Mouse (Mus musculus): ENCODE measurements around the gene Fsd2. TPM values are rescaled to one million over a fixed set of nuclear protein-coding genes. Genes with fewer than 3 reads are reported as not detected.

The Fsd2 gene
- polyA plus RNA-seq, 1 experiment from 2014 or later = 0.06 TPM

DNA sequence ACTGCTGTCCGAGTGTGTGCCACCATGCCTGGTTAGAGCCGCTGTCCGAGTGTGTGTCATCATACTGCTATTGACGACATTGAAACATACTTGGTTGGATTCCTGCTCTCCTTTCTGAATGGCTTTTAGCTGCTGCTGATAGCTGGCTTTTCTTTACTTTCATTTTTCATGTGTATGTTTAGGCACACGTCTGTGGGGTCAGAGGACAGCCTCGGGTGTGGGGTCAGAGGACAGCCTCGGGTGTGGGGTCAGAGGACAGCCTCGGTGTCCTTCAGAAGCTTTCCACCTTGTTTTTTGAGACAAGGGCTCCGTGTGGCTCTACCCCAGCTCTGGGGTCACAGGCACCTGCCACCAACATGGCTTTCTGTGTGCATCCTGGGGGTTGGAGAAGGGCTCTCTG, 25.9 kb upstream of the Fsd2 start:
- Histone ChIP-seq H3K9ac (ENCODE audit: low read length) (no peak overlapping the region), H3K36me3 (ENCODE audit: control insufficient read depth, insufficient read depth, low read length) (peaks cover 20% of the 10 kb centered on the region), H3K27me3 (ENCODE audit: control insufficient read depth, insufficient read depth, low read length) (no peaks in the 10 kb centered on the region), H3K27ac (replicated peaks) (no peak overlapping the region), H3K9me3 (ENCODE audit: control insufficient read depth, low read length) (no peaks in the 10 kb centered on the region), H3K4me3 (ENCODE audit: low read depth, low read length) (no peak overlapping the region), H3K4me2 (replicated peaks; ENCODE audit: low read depth) (no peak overlapping the region), H3K4me1 (replicated peaks; ENCODE audit: control insufficient read depth, insufficient read depth) (no peaks in the 10 kb centered on the region)
- no peak for DNase-seq (ENCODE audit: low spot score)
- 73% methylated on average over 9 of the region's 9 CpGs for WGBS
- TF ChIP-seq CTCF (IDR thresholded peaks at IDR 0.05; ENCODE audit: low read depth) = no peak
- no peak for TF ChIP-seq EP300 (optimal IDR thresholded peaks at IDR 0.05)
- ATAC-seq (ENCODE audit: low FRiP score, low TSS enrichment) = no peak

DNA sequence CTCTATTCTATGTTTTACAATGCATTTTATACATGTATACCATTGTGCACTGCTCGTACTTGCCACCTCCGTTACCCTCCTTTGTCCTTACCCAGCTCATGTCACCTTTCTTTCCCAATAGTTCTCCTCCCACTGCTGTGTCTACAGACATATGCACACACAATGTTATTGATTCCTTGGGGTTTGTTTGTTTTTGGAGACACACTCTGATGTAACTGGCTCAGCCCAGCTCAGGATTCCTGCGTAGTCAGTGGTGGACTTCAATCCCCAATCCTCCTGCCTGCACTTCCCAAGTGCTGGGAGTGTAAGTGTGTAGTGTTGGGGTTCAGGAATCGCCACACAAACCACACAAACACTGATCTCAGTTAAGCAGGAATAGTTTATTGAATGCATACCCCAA, 20.5 kb upstream of the Fsd2 start:
- H3K9ac ChIP-seq (ENCODE audit: low read length) = no peak overlapping the region
- no peaks in the 10 kb centered on the region for H3K9me3 ChIP-seq (ENCODE audit: control insufficient read depth, low read length)
- H3K36me3 ChIP-seq (ENCODE audit: control insufficient read depth, insufficient read depth, low read length) = peaks cover 16% of the 10 kb centered on the region
- DNase-seq (ENCODE audit: low spot score) (no peak), ATAC-seq (ENCODE audit: low FRiP score, low TSS enrichment) (peak; percentile 61; the same call in 1 of the 2 replicates)
- no peaks in the 10 kb centered on the region for H3K27me3 ChIP-seq (ENCODE audit: control insufficient read depth, insufficient read depth, low read length)
- no peak overlapping the region for H3K4me3 ChIP-seq (ENCODE audit: low read depth, low read length)
- TF ChIP-seq EP300 (optimal IDR thresholded peaks at IDR 0.05) (no peak), CTCF (IDR thresholded peaks at IDR 0.05; ENCODE audit: low read depth) (no peak)
- 83% methylated on average over 4 of the region's 4 CpGs for WGBS
- no peaks in the 10 kb centered on the region for H3K4me1 ChIP-seq (replicated peaks; ENCODE audit: control insufficient read depth, insufficient read depth)
- no peak overlapping the region for H3K27ac ChIP-seq (replicated peaks)
- no peak overlapping the region for H3K4me2 ChIP-seq (replicated peaks; ENCODE audit: low read depth)

DNA sequence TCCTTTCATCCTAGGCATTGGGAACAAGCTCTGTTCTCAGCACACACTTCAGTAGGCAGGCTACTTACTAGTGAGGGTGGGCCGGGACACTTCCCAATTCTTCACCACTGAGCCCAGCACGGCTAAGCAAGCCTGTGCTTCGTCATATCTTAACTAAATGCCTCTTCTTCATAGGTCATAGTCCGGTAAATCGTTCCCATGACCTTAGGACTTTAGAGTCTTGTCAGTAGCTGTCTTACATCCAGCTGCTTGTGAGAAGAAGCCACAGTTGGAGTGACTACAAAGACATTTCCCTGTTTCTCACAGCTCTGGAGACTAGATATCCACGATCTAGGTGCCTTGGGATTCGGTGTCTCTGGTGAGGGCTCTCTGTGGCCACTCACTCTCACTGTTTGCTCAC, 18.6 kb upstream of the Fsd2 start:
- no peaks in the 10 kb centered on the region for H3K27me3 ChIP-seq (ENCODE audit: control insufficient read depth, insufficient read depth, low read length)
- H3K4me1 ChIP-seq (replicated peaks; ENCODE audit: control insufficient read depth, insufficient read depth) = no peaks in the 10 kb centered on the region
- TF ChIP-seq EP300 (optimal IDR thresholded peaks at IDR 0.05) (no peak), CTCF (IDR thresholded peaks at IDR 0.05; ENCODE audit: low read depth) (no peak)
- peaks cover 12% of the 10 kb centered on the region; the same call in 1 of the 2 replicates for H3K36me3 ChIP-seq (ENCODE audit: control insufficient read depth, insufficient read depth, low read length)
- no peak overlapping the region for H3K4me2 ChIP-seq (replicated peaks; ENCODE audit: low read depth)
- no peak overlapping the region for H3K27ac ChIP-seq (replicated peaks)
- H3K4me3 ChIP-seq (ENCODE audit: low read depth, low read length) = no peak overlapping the region
- H3K9me3 ChIP-seq (ENCODE audit: control insufficient read depth, low read length) = no peaks in the 10 kb centered on the region
- no peak overlapping the region for H3K9ac ChIP-seq (ENCODE audit: low read length)
- DNase-seq (ENCODE audit: low spot score) = no peak
- 77% methylated on average over 7 of the region's 7 CpGs for WGBS
- ATAC-seq (ENCODE audit: low FRiP score, low TSS enrichment) = no peak

DNA sequence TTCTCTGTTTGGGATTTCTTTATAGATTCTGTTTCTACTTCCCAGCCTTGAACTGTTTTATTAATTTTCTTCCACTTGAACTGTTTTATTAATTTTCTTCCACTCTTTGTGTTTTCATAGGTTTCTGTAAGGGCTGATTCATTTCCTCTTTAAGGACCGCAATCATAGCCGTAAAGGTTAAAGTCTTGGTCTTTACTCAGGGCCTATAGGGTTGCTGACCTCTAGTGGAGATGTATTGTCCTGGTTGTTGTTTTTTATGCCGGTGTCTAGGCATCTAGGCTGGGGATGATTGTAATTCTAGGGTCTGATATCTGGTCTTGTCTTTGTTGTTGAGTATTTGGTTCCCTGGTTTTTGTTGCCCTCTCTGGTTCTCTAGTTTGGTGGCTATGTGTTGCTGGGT, 16.8 kb upstream of the Fsd2 start:
- no peak overlapping the region for H3K9ac ChIP-seq (ENCODE audit: low read length)
- no peak for DNase-seq (ENCODE audit: low spot score)
- peaks cover 12% of the 10 kb centered on the region; the same call in 1 of the 2 replicates for H3K36me3 ChIP-seq (ENCODE audit: control insufficient read depth, insufficient read depth, low read length)
- no peaks in the 10 kb centered on the region for H3K27me3 ChIP-seq (ENCODE audit: control insufficient read depth, insufficient read depth, low read length)
- H3K9me3 ChIP-seq (ENCODE audit: control insufficient read depth, low read length) = no peaks in the 10 kb centered on the region
- no peaks in the 10 kb centered on the region for H3K4me1 ChIP-seq (replicated peaks; ENCODE audit: control insufficient read depth, insufficient read depth)
- H3K4me2 ChIP-seq (replicated peaks; ENCODE audit: low read depth) = no peak overlapping the region
- no peak overlapping the region for H3K27ac ChIP-seq (replicated peaks)
- no peak for TF ChIP-seq EP300 (optimal IDR thresholded peaks at IDR 0.05)
- peak; percentile 47 for TF ChIP-seq CTCF (IDR thresholded peaks at IDR 0.05; ENCODE audit: low read depth)
- no peak overlapping the region for H3K4me3 ChIP-seq (ENCODE audit: low read depth, low read length)
- ATAC-seq (ENCODE audit: low FRiP score, low TSS enrichment) = no peak
- 68% methylated on average over 3 of the region's 3 CpGs for WGBS

DNA sequence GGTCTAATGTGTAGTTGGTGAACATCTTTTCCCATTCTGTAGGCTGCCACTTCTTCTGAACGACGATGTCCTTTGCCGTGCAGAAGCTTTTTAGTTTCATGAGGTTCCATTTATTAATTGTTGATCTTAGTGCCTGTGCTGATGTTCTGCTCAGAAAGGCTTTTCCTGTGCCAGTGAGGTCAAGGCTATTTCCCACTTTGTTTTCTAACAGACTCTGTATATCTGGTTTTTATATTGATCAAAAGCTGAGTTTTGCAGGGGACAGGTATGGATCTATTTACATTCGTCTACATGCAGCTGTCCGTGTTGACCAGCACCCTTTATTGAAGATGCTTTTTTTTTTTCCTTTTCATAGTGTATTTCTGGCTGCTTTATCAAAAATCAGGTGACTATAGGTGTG, 12.6 kb upstream of the Fsd2 start:
- TF ChIP-seq CTCF (IDR thresholded peaks at IDR 0.05; ENCODE audit: low read depth) (no peak), EP300 (optimal IDR thresholded peaks at IDR 0.05) (no peak)
- 95% methylated on average over 5 of the region's 5 CpGs for WGBS
- DNase-seq (ENCODE audit: low spot score) (no peak), ATAC-seq (ENCODE audit: low FRiP score, low TSS enrichment) (no peak)
- no peak overlapping the region for H3K9ac ChIP-seq (ENCODE audit: low read length)
- no peak overlapping the region for H3K27ac ChIP-seq (replicated peaks)
- no peak overlapping the region for H3K4me3 ChIP-seq (ENCODE audit: low read depth, low read length)
- no peaks in the 10 kb centered on the region for H3K27me3 ChIP-seq (ENCODE audit: control insufficient read depth, insufficient read depth, low read length)
- H3K36me3 ChIP-seq (ENCODE audit: control insufficient read depth, insufficient read depth, low read length) = peaks cover 9% of the 10 kb centered on the region; the same call in 1 of the 2 replicates
- H3K9me3 ChIP-seq (ENCODE audit: control insufficient read depth, low read length) = no peaks in the 10 kb centered on the region
- H3K4me2 ChIP-seq (replicated peaks; ENCODE audit: low read depth) = no peak overlapping the region
- no peaks in the 10 kb centered on the region for H3K4me1 ChIP-seq (replicated peaks; ENCODE audit: control insufficient read depth, insufficient read depth)

DNA sequence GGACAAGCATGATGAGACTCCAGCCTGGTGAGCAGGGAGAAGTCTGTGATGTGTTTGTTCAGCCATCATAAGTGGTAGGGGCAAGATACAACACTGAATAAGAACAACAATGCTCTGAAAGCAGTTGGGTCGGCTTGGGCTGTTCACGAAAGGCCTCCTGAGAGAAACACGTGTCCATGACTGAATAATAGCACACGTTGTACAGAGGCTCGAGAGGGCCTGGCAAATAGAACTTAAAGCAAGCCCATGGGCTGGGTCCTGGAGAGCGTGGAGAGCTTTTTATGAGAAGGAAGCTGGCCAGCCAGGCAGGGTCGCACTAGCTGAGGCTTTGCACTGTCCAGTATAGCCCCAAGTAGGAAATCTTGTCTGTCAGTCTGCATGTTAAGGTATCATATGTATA, 11.7 kb upstream of the Fsd2 start:
- no peak for DNase-seq (ENCODE audit: low spot score)
- Histone ChIP-seq H3K4me3 (ENCODE audit: low read depth, low read length) (no peak overlapping the region), H3K36me3 (ENCODE audit: control insufficient read depth, insufficient read depth, low read length) (peaks cover 9% of the 10 kb centered on the region; the same call in 1 of the 2 replicates), H3K27ac (replicated peaks) (no peak overlapping the region), H3K27me3 (ENCODE audit: control insufficient read depth, insufficient read depth, low read length) (no peaks in the 10 kb centered on the region), H3K9me3 (ENCODE audit: control insufficient read depth, low read length) (no peaks in the 10 kb centered on the region), H3K4me1 (replicated peaks; ENCODE audit: control insufficient read depth, insufficient read depth) (no peaks in the 10 kb centered on the region), H3K4me2 (replicated peaks; ENCODE audit: low read depth) (no peak overlapping the region), H3K9ac (ENCODE audit: low read length) (no peak overlapping the region)
- WGBS = 85% methylated on average over 7 of the region's 7 CpGs
- TF ChIP-seq EP300 (optimal IDR thresholded peaks at IDR 0.05) (no peak), CTCF (IDR thresholded peaks at IDR 0.05; ENCODE audit: low read depth) (no peak)
- no peak for ATAC-seq (ENCODE audit: low FRiP score, low TSS enrichment)
